Mouse (Mus musculus) urinary bladder, postnatal 36 days (tissue): Measurements from ENCODE around the gene Tmem138.
"Not testable (repeated sequence)": the region's sequence is repeated elsewhere in the genome, so short reads cannot be mapped to it uniquely, and the experiment has no call there.

Experiments used
- DNase-seq, 2 experiments: peaks; one replicate each; pipeline ENCODE4 v3.0.0; 2022; ENCODE audit warnings: low spot score in 2 of 2, mixed read lengths in 1 of 2

The Tmem138 gene

DNA sequence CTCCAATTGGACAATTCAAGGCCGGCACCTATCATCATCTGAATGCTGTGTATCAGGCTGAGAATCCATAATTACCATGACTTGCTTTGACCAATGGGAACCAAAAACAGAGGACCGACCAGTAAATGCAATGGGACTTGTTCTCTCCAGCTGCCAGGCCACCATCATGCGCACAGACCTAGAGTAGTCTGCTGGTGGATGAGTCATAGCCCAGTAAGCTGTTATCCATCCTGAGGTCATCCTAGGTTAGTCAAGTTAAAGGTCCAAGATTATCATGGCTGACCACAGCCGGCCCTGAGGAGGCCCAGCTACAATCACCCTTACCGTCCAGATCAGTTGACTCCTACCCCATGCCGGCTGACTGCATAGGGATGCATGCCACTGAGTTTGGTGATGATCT lies 7.5 kb downstream of the Tmem138 start:
- no peak for DNase-seq

DNA sequence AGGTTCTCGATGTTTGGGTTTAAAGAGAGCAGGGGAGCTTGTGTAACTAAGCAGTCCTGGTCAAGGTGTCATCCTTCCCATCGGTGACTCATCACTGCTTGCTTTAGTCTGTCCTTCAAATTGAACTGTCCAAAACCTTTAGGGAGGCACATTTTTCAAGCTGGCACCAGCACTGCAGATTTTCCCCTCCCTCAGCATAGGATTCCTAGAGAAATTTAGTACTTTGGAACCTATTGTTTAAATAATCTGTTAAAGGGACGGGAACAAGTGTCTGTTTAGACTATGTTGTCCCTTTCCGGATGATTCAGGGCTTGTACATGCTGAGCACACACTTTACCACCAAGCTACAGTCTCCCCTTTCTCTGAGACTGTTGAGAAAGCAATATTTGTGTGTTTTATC lies 11.9 kb downstream of the Tmem138 start:
- DNase-seq, result no peak

DNA sequence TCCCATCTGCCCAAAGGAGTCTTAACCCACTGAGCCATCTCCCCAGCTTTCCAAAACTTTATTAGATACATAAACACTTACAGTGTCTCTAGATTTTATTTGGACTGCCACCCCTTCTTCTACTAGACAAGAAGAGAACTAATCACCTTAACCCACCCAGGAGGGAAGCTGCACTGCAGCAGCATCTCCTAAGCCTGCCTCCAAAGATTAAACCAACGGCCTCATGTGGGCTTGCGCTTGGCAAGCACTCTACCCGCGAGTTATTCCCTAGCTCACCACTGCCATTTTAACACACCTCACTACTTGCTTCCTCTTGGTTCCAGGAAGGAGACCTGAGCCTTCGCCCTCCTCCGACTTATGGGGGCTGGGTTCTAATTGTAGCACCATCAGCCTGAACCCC lies 12.9 kb downstream of the Tmem138 start:
- no peak for DNase-seq

DNA sequence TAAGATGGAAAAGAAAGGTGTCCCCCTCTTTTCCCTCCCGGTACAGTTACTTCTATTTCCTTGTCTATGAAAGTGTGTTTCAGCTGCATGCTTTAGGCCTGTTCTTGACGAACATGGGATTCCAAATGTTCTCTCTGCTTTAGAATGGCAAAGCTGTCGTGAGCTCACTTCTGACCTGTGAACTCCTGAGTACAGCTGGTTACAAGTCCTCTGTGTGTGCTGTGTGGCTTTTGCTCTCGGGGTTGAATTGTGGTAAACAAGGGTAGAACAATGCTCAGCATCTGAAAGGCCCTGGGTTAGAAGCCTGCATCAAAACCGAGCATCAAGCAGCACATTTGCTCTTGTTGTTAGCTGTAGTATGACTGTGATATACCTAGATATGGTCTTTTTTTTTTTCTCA lies 14.8 kb downstream of the Tmem138 start:
- DNase-seq, result no peak

DNA sequence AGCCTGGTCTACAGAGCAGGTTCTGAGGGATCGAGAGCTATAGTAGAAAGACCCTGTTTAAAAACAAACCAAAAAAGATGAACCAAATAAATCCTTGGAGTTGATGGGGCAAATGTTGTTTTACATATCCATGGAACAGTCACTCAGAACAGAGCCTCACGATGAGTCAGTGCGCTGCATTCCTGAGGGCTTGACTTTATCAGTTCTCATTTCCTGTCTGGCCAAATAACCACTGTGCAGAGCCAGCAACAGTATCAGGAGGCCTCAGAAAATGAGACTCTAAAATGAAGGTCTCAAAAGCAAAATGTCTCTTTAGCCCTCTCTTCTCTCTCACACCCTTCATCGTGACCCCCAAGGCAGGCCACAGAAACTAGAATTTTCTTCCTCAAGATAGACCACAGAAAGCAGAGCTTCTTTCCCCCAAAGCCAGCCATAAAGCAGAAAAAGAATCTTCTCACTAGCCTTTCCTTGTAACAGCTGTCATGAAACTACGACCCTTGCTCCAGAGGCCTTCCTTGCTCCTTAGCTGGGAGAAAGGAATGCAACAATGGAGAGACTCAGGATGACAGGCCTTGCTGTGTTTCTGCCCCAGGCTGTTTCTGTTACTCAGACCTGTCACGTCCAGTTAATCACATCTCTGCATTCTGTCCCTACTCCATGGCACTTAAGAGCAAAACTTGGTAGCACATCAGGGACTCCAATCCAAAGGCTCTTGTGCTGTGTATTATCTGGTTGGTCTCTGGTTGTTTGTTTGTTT lies 15.4 kb downstream of the Tmem138 start:
- DNase-seq, result peak; percentile 20 to 34

DNA sequence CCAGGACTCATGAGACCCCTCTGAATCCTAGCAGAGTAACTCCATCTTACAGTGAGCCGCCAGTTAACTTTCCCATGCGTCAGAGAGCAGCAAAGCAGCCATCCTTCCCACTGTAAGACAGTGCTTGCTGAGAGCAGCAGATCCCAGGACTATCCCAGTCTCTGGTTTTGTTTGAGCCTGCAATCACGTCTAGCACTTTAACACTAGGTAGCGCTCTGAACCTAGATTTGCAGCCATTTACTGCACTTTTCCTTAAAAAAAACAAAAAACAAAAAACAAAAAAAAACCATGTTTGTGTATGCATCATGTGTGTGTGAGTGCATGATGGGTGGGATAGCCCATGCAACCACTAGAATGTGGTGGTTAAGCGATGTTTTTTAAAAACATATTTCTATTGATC lies 17.1 kb downstream of the Tmem138 start:
- no peak for DNase-seq

DNA sequence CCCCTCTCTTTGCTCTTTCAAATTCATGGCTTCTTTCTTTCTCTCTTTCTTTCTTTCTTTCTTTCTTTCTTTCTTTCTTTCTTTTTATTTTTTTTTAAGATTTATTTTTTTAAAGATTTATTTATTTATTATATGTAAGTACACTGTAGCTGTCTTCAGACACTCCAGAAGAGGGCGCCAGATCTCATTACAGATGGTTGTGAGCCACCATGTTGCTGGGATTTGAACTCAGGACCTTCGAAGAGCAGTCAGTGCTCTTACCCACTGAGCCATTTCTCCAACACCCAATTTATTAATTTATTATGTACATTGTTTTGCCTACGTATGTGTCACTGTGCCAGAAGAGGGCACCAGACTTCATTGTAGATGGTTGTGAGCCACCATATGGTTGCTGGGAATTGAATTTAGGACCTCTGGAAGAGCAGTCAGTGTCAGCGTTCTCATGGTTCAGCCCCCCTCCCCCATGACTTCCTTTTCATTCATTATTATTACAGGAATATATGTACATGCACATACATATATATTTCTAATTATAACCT lies 19.3 kb downstream of the Tmem138 start:
- not testable (repeated sequence) for DNase-seq

DNA sequence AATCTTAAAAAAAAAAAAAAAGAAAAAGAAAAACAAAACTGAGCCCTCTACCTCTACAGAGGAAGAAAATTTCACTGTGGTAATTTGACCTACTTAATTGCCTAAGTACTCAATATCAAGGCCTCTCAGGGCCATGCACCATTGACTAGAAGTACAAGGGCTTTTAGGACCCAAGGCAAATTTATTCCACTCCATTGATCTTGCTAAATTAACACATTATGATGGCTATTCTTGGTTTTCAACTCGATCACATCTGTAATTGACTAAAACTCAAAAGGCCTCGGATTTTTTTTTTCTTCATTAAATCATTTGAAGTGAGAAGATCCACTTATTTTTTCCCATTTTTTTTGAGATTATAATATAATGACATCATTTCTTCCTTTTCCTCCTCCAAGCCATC lies 19.7 kb downstream of the Tmem138 start:
- no peak for DNase-seq

DNA sequence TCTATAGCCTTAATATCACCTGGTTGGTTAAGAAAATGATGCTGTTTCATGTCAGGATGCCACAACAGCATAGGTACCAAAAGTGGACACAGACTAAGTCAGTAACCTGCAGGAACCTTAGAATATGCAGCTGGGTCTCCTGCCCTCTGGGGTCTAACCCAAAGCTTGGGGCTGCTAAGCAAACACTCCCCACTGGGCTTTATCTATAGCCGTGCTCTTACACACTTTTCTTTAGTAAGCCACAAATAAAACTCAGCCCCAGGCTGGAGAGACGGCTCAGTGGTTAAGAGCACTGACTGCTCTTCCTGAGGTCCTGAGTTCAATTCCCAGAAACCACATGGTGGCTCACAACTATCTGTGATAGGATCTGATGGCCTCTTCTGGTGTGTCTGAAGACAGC lies 20.2 kb downstream of the Tmem138 start:
- DNase-seq, result no peak

DNA sequence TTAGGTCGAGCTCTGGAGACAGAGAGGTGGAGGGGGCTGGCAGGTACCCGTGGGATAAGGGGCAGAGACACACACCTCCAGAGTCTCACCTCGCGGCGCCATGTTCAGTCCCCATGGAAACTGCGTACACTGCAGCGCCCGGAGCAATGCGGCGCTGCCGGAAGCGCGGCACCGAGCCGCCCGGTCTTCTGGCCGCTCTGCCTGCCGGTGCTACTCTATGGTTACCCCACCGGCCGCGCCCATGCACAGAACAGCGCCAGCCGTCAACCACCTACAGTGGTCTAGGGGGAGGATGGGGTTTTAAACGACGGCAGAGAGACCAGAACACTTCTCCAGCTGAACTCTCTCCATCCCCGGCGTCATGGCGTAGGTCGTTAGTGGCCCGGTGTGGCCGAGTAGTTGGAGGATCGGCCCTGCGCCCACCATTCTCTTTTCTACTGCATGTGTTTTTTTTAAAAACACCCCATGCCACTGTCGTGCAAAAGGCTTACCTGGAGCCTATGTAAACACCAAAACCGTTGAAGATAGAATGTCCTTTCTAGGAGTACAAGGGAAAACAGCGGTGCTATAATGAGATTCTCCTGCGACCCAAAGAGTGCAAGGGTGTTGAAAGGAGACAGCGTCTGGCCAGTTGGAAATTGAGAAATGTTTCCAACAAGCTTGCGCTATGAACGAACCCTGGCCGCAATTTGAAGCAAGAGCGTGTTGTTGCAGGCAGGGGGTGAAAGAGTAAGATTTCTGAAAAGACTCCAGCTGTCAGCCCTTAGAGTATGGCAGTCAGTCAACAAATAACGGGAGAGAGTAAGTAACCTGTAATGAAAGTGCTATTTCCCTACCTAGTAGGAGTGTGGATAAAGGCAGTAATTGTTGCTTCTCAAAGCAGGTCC lies 21.3 kb downstream of the Tmem138 start, which contains the start of gene Tmem216:
TSS of gene Tmem216 (minus strand) at position 615 of the 887 bp plus-strand sequence.
- DNase-seq, result peak; percentile 79 to 83

DNA sequence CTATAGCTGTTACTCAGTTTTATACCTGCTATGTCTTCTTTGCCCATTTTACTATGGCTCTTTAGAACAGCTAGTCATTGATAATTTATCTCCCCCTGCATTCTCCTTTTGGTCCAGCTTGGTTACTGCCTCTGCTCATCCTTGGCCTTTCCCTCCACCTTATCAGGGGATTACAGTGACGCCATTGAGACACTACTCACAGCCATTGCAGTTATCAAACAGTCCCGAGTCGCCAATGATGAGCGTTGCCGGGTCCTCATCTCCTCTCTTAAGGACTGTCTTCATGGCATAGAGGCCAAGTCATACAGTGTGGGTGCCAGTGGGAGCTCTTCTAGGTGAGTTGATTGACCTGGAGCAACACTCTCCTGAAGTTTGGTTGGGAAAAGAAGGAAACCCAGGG lies 37.7 kb downstream of the Tmem138 start:
- no peak for DNase-seq

DNA sequence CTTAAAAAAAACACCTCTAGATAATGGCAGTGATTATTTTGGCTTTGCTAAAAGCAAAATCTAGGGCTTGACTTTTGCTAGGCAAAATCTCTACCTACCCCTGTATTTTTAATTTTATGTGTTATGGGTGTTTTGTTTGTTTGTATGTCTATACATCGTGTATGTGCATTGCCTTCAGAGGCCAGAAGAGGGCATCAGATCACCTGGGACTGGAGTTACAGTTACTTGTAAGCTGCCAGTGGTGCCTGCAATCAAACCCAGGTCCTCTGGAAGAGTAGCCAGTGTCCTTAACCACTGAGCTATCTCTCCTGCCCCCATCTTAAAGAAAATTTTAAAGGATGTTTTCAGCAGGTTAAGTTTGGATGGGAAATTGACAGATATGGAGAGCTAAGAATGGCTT lies 47.1 kb downstream of the Tmem138 start:
- DNase-seq, result no peak

DNA sequence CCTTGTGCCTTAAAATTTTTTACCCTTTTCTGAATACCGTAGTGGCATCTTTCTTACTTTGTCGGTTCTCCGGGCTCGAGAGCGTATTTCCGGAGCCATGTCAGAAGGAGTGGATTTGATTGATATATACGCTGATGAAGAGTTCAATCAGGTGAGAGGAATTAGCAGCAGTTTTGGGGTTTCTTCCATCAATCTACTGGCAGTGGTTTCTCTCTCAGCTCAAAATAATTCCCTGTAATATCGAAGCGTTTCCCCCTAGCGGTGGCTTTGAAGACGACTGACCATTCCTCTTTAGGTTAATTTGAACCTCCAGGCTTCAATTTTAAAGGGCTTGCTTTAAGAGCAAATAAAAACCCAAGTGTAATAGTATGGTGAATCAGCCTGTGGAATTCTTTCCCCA lies 51.3 kb downstream of the Tmem138 start, which contains the start of gene Sdhaf2:
TSS of gene Sdhaf2 (minus strand) at position 233 of the 400 bp plus-strand sequence.
- DNase-seq, result no peak

DNA sequence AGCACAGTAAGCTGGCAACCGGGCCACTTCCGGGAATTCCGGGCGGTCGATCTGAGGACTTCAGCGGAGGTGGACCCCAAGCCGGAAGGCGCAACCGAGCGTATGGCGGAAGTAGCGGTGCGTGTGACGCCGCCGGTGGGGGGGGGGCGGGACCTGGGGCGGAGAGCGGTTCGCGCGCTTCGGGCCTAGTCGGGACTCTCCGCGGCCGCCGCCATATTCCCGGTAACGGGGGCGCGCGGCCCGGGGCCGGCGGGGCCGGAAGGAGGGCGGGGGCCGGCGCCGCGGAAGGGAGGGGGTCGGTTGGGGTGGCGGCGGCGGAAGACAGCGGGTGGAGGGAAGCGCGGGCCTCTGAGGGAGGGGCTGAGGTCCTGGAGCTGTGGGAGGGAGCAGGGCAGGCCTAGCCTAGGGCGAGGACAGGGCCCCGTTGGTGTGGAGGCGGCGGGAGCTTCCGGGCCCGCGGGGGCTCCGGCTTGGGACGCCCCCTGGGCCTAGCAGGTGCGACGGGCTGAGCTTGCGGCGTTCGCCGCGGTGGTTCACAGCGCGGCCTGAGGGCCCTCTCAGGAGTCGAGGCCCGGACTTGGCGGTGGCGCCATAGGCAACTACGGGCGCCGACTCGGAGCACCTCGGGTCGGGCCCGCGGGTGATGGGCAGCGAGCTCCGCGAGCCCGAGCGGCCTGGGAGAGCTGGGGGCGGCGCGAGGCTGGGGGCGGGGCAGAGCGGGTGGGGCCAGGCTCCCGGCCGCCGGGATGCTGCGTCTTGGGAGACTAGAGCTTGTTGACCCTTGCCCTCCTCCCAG lies 51.9 kb downstream of the Tmem138 start, which contains the start of gene Cpsf7:
TSS of gene Cpsf7 (plus strand) at position 161 of the 796 bp plus-strand sequence.
- DNase-seq, result peak; percentile 76 to 91

DNA sequence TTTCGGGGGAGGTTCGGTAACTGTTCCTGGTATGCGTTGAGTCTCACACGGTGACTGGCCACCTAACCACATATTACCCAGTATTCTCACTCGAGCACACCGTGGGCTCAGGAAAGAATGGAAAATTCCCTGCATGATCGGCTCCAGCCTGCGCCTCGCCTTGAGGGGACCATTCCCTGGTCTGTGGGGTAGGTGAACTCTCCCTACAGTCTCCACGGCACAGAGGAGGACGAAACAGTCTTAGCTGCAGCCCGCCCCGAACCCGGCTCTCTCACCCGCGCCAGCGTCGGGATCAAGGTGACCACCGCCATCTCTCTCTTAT lies 52.4 kb downstream of the Tmem138 start:
- DNase-seq, result no peak

DNA sequence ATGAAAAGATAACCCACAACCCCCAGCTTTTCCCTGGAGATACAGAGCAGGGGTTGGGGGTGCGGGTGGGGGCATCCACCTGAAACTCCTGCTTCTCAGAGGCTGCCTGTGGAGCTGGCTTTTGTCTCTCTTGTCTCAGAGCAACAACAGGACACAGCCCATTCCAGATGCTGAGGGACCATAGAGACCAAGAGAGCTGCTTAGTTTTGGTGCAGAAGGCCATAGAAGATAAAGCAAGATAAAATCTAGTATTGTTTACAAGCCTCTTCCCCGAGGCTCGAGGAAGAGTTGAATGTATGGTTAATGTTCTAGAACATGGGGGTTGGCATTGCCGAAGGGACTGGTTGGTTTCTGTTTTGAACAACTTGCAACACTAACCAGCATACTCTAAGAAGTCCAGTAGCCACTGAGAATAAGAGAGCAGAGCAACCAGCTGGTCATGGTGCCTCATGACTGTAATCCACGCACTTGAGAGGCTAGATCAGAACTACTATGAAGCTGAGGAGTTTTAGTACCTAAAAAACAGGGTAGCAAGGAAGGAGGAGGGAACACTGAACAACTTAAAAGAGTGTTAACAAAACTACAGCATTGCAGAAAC lies 53.6 kb downstream of the Tmem138 start:
- DNase-seq, result no peak

DNA sequence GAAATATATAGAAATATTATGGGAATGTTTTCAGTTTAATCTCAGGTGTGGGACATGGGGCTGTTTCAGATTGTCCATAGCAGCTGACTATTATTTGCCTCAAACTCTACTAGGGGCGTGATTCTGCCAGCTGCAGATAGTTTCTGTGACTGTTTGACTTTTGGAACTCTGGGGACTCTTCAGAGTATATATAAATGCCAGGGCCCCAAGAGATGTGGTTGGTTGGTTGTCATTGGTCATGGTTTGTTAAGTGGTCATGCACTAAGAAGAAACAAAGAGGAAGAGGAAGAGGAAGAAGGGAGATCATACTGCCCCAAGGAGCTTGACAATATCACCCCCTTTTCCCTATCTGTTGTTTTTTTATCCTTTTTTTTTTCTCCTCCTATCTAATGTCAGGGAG lies 55.2 kb downstream of the Tmem138 start:
- DNase-seq, result no peak
